Mouse (Mus musculus) embryo, embryonic 10.5 days (tissue): ENCODE measurements around the gene Nfasc.

Source experiments
- DNase-seq: peaks from one replicate; pipeline ENCODE4 v3.0.0-alpha.2; 2015; ENCODE audit warnings: low spot score

Gene Nfasc

DNA sequence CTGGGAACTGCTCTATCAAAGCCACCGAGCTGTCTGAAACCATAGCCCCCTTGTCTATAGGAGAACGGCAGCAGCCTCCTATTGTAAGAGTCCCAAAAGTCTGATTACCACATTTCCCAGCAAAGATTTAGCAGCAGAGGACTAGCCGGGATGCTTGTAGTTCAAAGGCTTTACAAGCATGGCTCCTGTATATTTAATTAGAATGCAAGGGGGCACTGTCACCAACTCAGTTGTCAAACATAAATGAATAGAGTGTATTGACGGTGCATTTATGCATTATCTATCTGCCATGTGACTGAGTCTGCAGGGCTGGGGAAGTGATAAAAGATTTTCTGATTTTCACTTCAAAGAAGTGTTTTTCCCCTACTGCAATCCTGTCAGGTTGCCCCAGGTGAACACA lies 156.2 kb downstream of the Nfasc start:
- DNase-seq = no peak

DNA sequence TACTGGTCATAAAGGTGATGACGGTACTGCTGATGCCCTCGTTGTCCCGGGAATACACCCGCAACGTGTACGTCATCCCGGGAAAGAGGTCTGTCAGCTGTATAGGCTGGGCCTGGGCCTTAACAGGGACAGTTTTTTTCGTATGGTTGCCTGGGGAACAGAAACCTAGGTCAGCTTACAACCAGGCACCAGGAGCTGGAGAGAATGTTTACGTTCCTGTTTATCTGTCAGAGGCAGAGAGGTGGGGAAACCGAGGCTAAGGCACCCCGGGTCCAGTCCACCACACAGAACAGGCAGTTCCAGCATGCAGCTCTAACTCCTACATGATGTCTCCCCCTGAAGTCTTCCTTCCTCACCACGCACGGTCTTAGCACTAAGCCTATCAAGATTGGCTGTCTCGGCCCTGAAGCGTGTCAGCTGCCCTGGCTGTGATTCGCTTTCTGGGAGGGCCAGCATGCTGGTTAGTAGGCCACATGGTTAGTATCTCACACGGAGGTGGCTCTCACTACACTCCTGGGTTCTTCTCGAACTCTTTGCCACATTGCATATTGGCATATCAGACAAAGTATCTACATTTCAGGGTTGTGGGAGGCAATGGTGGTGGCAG lies 158.5 kb downstream of the Nfasc start:
- DNase-seq = no peak

DNA sequence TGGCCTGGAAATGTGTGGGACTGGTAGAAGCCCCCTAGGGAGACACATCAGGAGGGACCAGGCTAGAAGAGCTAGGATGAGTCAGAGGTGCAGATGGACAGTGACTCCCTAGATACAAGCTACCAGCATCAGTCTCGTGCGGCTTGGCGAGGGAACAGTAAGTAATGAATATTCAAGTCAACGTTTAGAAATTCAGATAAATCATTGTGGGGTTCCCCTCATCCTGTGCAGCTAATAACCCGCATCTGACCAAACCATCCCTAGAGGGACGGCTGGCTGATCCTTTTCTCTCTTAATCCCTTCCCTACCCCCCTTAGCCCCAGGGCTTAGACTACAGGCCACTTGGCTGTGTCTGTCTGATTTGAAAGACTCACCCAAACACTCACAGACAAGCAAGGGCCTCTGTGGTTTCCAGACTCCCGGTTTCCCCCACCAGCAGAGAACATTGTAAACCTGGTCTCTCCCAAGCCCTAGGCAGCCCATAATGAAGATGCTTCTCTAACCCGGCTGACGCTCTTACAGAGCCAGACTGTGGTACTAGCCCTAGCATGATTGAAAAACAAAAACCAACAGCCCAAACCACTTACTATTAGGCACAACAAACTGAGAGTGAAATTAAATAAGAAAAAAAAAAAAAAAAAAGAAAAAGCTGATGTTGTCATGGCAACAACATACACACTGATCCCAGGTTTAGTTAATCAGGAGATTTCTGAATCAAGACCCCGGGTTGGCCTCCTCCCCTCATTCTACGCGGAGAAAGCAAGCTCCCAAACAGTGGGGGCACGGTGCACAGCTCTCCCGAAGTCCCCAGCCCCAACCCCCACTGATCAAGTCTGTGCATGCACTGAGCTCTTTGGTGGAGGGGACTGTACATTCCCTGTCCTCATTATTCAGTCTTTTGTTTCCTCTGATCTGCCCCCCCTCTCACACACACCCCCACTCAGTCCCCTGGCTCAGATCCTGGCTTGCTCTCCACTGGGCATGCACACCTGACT lies 159.5 kb downstream of the Nfasc start:
- DNase-seq = peak; percentile 47

DNA sequence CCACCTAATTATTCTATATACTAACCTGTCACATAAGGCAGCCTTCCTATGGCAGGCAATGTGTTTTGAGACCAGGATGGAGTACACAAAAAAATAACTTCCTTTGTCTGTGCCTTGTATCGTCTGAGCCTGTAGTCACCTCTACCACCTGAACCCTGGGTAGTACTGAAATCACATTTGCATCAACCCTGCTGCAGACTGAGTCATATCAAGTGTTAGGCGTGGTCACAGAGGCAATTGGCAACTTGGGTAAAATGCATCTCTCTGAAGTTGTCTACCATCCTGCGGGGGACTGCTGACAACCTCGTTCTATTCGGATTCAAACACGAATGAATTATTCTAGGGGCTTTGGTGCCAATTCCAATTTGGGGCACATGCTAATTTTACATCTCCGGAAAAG lies 161.5 kb downstream of the Nfasc start:
- DNase-seq = no peak

DNA sequence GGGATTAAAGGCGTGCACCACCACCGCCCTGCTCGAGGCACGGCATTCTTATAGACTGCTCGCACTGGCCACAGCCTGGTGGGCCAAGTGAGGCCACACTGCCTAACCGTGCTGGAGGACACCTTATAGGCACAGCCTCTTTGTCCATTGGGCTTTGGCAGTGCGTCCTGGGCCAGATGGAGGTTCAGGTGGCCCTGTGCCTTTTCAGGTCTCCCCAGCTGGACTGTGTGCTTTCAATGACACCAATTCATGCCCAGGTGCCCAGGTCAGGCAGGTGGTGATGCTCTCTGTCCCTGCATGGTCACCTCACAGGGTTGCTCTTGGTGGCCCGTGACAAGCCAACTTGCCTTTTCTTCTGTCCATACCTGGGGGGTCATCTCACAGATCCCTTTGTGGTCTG lies 164.8 kb downstream of the Nfasc start:
- DNase-seq = no peak

DNA sequence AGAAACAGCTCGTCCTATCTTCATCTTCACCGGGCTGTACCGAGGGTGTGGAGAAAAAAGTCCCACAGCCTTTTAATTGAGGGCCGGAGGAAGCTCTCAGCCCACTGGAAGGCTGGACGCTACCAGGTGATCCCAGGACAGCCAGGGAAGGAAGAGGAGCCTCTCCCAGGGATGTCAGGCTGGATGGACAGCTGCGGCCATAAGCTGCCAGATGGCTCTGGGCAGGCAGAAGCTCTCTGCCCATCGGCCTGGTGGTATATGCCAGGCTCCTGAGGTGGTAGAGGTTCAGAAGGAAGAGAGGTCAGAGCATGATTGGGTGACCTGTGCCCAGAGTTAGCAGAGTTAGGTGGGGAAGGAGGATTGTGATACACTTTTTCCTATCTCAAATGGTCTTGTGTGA lies 168.7 kb downstream of the Nfasc start:
- no peak for DNase-seq

DNA sequence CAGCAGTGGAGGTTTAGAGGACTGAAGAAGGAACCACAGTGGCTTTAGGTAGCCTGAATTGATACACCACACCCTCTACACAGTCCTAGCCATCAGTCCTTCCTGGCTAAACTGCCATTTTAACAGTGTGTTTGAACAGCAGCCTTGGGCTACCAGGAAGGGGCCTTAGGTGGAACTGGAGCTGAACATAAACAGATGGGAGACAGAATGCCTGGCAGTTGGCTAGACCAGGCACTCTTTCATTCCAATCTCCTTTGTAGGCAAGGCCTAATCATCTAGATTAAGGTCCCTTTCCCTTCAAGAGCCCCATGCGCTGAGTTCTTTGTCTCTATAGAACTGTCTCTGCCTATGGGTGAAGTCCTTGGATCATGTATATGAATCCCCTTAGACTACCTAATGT lies 170.0 kb downstream of the Nfasc start:
- no peak for DNase-seq

DNA sequence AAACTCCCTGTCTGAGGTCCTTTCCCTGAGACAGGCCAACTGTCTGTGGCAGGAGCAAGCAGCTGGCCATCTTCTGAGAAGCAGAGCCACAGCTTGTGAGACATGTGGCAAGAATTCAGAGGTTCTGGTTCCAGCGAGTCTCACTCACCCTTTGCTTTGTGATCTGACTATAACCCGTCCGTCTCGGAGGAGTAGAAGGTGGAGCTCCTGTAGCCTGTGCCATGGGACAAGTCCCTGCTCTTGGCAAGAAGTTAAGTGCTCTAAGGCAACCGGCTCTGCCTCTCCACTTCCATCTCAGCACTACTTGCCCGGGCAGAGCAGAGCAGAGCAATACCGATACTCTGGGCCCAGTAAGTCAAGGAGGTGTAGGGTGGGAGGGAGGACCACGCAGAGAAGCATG lies 170.7 kb downstream of the Nfasc start:
- no peak for DNase-seq

DNA sequence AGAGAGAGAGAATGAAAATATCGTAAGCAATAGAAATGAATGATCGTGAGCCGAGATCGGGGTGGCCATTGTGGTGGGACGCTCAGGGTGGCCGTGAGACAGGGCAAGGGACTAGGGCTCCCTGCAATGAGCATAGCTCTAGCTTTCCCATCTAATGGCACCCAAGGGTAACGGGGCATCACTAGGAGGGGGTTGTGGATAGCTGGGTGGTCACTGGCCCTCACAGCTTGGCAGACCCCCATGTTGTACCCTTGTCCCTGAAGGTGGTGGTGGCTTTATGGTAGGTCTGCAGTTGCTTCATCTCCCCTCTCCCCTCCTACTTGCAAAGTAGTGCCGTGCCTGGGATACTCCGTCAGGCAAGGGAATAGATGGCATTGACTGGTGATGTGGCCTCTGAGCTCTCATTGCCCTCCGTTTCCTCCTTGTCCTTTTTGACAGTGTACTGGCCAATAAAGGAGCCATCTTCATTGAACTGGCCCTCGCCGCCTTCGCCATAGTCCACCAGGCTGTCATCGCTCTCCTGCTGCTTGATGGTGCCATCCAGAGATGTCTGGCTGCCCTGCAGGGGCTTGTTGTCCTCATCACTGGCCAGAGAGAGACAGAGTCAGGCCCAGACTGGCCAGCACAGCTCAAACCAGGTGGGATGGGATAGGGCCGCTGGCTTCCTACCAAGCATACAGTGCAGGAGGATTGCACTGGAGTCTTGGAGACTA lies 171.4 kb downstream of the Nfasc start:
- no peak for DNase-seq

DNA sequence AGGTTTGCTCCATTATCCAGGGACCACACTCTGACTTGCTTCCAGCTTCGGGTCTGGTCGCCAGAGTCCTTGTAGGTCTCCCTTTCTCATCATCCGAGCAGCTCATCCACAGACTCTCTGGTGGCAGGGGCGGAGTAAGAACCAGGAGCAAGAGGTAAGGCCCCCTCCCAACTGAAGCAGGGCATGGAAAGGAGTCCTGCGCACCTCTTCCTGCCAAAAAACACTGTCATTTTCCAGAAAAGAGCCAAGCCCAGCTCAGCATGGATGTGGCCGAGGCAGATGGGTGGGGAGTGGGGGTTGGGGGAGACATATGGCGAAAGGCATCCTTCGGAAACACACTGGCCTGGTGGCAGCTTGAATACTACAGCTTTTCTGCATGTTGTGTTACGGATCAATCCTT lies 172.1 kb downstream of the Nfasc start:
- DNase-seq = no peak

DNA sequence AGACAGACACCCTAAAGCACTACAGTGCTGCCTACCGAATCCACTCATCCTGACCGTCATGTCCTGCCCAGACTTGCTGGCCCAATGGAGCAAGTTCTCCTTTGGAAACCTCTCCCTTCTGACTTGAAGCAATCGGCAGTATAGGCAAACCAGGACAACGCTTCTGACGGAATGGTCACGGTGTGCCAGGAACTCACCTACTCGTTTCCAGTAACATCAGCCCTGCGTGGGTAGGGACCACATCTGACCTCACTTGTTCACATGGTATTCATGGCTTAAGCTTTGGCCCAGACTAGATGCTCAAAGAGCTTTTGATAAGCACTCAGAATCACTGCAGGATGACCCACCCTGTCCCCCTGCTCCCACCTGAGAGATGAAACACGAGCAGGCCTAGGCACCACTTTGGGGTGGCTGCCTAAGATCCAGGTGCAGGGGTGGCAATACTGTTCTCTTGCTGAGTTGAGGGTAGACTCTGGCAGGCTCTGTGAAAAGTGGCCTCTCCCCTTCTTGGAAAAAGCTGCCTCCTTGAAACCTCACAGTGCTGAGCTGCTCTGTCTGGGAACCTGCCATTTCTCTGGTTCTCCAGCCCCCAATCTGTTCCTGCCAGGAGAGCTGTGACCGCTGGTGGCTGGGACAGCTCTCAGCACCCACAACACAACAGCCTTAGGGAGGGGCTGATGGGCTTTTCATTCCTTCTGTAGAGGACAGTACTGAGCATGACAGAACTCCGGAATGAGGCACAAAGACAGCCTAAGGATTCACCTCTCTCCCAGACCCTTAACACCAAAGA lies 174.1 kb downstream of the Nfasc start:
- DNase-seq = no peak

DNA sequence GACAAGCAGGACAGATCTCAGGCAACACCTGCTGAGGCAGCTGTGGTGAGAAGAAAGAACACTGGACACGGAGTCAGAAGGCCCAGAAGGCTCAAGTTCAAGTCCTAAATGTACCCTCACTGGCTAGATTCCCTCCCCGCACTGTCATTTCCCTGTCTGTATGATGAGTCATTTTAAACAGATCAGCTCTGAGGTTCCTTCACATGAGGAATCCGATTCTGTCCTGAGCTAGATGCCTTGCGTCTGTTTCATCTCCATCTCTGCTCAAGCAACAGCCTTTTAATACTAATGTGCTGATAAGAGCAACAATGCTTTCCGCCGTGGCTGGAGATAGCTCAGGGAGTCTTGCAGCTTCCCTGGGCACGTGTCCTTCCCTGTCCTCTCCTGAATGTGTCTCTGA lies 175.8 kb downstream of the Nfasc start:
- DNase-seq = no peak

DNA sequence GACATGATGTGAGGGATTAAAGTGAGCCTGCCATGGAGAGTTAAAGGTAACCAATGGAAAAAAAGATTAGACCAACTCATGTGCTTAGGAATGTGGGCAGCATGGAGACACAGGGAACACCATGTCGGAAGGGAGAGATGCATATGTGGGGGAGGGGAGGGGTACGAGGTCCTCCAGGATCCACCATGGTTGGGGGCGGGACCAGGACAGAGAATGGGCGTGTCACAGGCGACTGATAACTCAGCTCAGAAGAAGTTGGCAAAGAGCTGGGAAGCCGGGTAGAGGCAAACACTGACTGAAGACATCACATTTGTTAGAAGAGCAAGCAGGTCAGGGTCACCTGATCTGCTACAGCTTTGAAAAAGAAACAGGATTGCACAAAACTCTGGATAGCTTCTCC lies 176.7 kb downstream of the Nfasc start:
- no peak for DNase-seq

DNA sequence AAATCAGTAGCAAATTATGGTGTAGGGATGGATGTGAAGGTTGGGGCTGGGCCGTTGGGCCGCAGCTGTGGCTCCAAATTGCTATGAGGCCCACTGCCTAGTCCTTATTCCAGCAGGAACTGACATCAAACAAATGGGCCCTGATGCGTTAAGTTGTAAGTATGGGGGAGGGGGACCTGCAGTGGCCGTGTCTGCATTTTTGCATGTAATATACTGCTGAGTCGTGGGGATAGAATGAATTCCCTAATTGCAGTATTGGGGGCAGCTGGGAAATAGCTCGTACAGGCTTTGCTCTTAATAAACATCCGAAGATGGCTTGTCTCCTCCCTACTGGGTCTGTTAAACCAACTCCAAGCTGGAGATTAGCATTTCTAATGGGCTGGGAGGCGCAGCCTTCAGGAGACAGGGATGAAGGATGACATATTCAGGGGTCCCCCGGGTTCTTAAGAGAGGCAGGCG lies 179.2 kb downstream of the Nfasc start:
- DNase-seq = peak; percentile 64

DNA sequence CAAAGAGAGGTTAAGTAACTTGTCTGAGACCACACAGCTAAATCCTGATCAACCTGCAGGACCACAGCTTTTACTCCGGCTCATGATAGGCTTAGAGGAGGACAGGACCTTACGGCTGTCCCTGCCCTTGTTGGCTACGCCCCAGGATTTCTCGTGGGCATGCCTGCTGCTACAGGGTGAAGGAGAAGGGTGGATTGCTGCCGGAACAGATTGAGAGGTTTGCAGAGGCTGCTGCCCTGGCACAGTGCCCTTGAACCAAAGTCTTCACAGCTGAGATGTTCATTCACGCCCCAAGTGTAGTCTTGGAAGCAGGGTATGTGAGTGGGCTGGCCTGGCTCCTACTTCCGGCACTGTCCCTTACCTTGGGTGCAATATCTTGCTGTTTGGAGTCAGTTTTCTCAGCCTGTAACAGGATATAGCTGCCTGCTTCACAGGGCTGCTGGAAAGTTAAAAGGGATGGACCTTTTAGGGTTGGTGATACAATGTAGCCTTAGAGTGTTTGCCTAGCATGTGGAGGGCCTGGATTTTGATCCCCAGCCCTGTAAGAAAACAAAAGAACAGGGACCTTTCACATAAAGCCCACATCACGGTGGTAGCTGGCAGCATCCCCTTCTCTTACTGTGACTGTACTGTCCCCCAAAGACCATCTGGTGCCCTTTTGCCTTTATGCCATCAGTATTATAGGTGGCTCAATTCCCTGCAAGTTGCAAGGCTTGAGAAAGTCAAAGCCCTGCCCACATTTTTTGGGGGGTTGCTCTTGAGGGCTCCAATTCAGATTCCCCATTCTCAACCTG lies 180.5 kb downstream of the Nfasc start:
- no peak for DNase-seq

DNA sequence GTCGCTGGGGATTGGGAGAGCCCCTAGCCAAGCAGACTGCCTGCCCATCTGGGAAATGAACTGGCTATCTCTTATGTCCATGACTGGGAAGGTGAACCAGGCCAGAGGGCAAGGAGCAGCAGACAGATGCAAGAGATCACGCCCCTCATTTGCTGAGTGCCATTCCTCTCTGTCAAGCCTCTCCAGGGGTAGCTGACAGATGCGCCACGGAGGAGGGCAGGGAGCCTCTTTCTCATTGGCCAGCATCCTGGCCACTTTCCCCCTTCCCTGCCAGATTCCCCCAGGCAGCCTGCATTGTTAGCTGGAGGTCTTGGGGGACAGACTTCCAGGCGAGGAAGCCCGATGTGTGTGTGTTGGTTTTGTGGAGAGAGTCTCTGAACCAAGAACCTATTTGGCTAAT lies 182.6 kb downstream of the Nfasc start:
- peak; percentile 74 for DNase-seq

DNA sequence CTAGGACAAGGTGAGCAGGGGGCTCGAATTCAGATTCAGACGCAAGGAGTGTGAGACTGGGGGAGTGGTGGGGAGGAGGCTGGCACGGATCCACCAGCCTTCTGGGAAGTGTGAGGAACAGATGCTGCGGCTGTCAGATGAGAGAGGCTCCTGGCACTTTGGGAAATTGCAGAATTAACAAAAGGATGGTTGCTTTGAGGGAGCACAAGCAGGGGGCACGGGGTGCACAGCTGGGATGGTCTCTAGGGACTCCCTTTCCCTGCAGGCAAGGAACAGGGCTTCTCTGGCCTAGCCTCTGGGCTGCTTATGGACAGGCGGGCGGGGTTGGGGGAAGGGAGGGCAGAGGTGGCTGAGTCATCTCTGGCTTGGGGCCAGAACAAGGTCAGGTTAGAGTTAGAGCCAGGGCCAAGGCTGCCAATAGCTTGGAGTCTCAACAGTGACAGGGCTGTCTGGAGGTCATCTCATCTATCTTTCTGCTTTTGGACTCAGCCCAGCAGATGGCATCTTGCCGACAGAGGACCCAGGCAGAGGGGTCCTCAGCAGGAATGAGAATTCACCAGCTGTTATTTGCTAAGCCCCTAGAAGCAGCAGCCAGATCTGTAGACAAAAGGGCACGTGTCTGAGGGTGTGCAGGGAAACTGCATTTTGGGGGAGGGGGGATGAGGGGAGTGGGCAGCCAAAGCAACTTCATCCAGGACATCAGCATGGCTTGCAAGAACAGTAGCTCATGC lies 183.5 kb downstream of the Nfasc start:
- peak; percentile 76 for DNase-seq

DNA sequence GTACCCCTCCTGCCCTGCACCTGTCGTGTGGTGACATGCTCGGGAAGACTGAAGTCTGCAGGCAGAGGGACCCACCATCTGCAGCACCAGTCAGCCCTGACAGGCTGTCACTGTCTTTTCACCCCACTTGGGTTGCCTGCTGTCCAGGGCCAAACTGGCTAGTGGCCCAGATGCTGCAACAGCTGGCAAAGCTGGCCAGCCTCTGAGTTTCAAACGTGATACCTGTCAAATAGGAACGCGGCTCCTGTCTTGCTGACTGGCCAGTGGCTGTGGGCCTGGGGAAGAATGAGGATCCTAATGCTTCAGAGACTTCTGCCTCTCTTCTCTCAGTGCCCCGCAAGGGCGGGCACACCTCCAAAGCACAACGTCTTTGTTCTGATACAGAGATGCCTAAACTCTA lies 197.8 kb downstream of the Nfasc start:
- no peak for DNase-seq

DNA sequence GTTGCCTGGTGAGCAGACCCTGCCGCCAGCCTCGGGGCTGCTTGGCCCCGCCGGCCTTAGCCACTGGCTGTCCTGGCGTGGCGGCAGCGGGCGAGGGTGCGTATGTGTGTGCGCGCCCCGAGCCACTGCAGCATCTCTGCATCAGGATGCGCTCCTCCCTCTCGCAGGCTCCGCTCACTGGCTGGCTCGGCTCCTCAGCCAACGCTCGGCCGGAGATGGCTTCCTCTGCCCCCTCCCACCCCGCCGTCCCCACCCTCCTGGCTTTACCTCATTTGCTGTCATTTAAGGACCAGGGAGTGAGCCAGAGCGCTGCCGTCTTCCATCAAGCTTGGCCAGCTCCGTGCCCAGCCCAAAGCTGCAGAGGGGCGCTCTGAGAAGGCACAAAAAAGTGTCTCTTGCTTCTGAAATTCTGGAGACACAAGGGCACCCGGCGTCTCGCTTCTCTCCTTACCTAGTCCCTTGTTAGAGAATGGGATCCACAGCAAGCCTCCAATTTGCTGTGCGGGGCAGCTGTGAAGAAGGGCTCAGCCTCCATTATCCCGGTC lies 198.8 kb downstream of the Nfasc start, which contains the start of gene Cntn2:
Cntn2 (minus strand) TSS at position 495 of the 545 bp plus-strand sequence.
- DNase-seq = peak; percentile 71
